Mouse (Mus musculus) adrenal gland (tissue): ENCODE data around the gene Gabrr3.
"Not testable (repeated sequence)": the region's sequence is repeated elsewhere in the genome, so short reads cannot be mapped to it uniquely, and the experiment has no call there.

Source experiments
- intact Hi-C: fragments of 180-260 bp; cut with DNase I; formaldehyde crosslinking; loops from one replicate; pipeline ENCODE4 v1.15.1; 2025
- long read RNA-seq, 2 experiments: library from polyadenylated mRNA; unstranded; transcript quantifications; one replicate each; pipeline ENCODE4 v2.0.0; 2020; ENCODE audit warnings: borderline replicate concordance in 1 of 2; ENCODE audit not compliant: insufficient replicate concordance in 1 of 2

Gabrr3 gene
- long read RNA-seq, experiment 1, result 0 reads
- long read RNA-seq, experiment 2, result 0 reads

- intact Hi-C loops, result loop anchor here (10.0 kb wide), 2 partner anchors 652 to 952 kb away; no protein-coding TSS in a partner anchor
These were observed at the start of gene Gabrr3 for GRCm38 (mm10) chr16:59407032-59407431. TSS of gene Gabrr3 (plus strand) at chr16:59407332.

- intact Hi-C loops, result no loop called here
These were observed 43.2 kb upstream of the Gabrr3 start, which contains the start of gene Olfr209 for GRCm38 (mm10) chr16:59363893-59364292. TSS of gene Olfr209 (minus strand) at chr16:59363993.

GRCm38 (mm10) chr16:59393300-59393699, 13.8 kb upstream of the Gabrr3 start:
- intact Hi-C loops, result no loop called here

GRCm38 (mm10) chr16:59401102-59401501, 6.0 kb upstream of the Gabrr3 start:
- intact Hi-C loops, result loop anchor here (5.0 to 10.0 kb wide), 3 partner anchors 646 to 946 kb away; no protein-coding TSS in a partner anchor

- intact Hi-C loops, result loop anchor here (5.0 to 10.0 kb wide), 3 partner anchors 647 to 947 kb away; no protein-coding TSS in a partner anchor
These were observed 5.1 kb upstream of the Gabrr3 start for GRCm38 (mm10) chr16:59401985-59402384.

- intact Hi-C loops, result loop anchor here (5.0 to 10.0 kb wide), 3 partner anchors 649 to 949 kb away; no protein-coding TSS in a partner anchor
These were observed 3.4 kb upstream of the Gabrr3 start for GRCm38 (mm10) chr16:59403684-59404083.

GRCm38 (mm10) chr16:59404798-59405197, 2.3 kb upstream of the Gabrr3 start:
- intact Hi-C loops, result loop anchor here (5.0 to 10.0 kb wide), 3 partner anchors 650 to 950 kb away; no protein-coding TSS in a partner anchor

GRCm38 (mm10) chr16:59409341-59409748, 2.2 kb downstream of the Gabrr3 start:
- intact Hi-C loops, result loop anchor here (10.0 kb wide), 2 partner anchors 655 to 955 kb away; no protein-coding TSS in a partner anchor

- intact Hi-C loops, result loop anchor here (10.0 kb wide), 2 partner anchors 655 to 955 kb away; no protein-coding TSS in a partner anchor
These were observed 2.7 kb downstream of the Gabrr3 start for GRCm38 (mm10) chr16:59409800-59410199.

- intact Hi-C loops, result no loop called here
These were observed 6.3 kb downstream of the Gabrr3 start for GRCm38 (mm10) chr16:59413475-59413874.

GRCm38 (mm10) chr16:59420237-59420866, 13.2 kb downstream of the Gabrr3 start:
- intact Hi-C loops, result loop anchor here (2.0 kb wide), 1 partner anchor 196 kb away; no protein-coding TSS in a partner anchor

- intact Hi-C loops, result loop anchor here (2.0 kb wide), 1 partner anchor 196 kb away; no protein-coding TSS in a partner anchor
These were observed 13.7 kb downstream of the Gabrr3 start for GRCm38 (mm10) chr16:59420867-59421251.

GRCm38 (mm10) chr16:59421571-59422345, 14.6 kb downstream of the Gabrr3 start:
- intact Hi-C loops, result loop anchor here (2.0 kb wide), 1 partner anchor 195 kb away; no protein-coding TSS in a partner anchor

- intact Hi-C loops, result no loop called here
These were observed 20.8 kb downstream of the Gabrr3 start for GRCm38 (mm10) chr16:59427960-59428359.

- intact Hi-C loops, result no loop called here
These were observed 26.0 kb downstream of the Gabrr3 start for GRCm38 (mm10) chr16:59433181-59433580.

- intact Hi-C loops, result no loop called here
These were observed 37.9 kb downstream of the Gabrr3 start for GRCm38 (mm10) chr16:59444880-59445559.

- intact Hi-C loops, result no loop called here
These were observed 41.0 kb downstream of the Gabrr3 start for GRCm38 (mm10) chr16:59448181-59448580.

- intact Hi-C loops, result no loop called here
These were observed 42.0 kb downstream of the Gabrr3 start for GRCm38 (mm10) chr16:59449092-59449491.

GRCm38 (mm10) chr16:59451813-59452212, 44.7 kb downstream of the Gabrr3 start:
- intact Hi-C loops, result no loop called here

- intact Hi-C loops, result not testable (repeated sequence)
These were observed 52.2 kb downstream of the Gabrr3 start for GRCm38 (mm10) chr16:59459259-59459861.

- intact Hi-C loops, result no loop called here
These were observed 56.4 kb downstream of the Gabrr3 start for GRCm38 (mm10) chr16:59463567-59463966.
